Mouse (Mus musculus): ENCODE data around the gene Dgcr6. TPM values are rescaled to one million over a fixed set of nuclear protein-coding genes. Genes with fewer than 3 reads are reported as not detected.

The Dgcr6 gene
- total RNA-seq, 1 experiment from 2014 or later, result 5.1 TPM

DNA sequence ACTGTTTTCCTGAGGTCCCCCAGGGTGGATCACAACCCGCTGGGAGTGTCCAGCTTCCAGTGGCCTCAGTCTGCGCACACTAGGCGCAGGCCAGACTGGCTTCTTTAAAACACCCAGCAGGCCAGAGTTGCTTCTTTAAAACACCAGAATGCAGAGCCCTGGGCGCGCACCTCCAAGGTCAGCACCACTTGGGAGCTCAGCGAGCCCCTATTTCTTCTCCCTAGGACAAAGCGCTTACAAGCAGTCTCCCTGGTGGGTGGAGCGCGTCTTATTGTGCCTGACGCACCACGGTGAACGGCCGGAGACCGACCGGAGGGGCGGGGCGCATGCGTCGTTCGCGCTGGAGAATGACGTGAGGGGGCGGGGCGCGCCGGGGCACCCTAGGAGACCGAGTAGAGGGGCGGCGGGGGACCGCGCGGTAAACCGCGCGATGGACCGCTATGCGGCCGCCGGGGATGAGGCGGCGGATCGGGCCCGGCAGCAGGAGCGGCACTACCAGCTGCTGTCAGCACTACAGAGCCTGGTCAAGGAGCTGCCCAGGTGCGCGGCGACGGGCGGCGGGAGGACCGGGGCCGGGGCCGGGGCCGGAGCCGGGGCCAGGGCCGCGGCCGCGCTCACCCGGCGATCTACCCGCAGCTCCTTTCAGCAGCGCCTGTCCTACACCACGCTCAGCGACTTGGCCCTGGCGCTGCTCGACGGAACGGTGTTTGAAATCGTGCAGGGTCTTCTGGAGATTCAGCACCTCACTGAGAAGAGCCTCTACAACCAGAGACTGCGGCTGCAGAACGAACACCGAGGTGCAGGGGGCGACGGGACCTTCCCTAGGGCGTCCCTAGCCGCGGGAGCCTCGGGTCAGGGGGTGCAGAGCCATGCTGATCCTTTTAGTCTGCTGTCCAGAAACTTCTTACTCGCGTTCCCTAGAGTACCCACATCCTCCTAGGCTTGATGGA, 13.7 kb downstream of the Dgcr6 start:
- peak; percentile 85 for ATAC-seq (ENCODE audit: extremely low read depth, insufficient number of reproducible peaks, low FRiP score, poor library complexity, severe bottlenecking)

DNA sequence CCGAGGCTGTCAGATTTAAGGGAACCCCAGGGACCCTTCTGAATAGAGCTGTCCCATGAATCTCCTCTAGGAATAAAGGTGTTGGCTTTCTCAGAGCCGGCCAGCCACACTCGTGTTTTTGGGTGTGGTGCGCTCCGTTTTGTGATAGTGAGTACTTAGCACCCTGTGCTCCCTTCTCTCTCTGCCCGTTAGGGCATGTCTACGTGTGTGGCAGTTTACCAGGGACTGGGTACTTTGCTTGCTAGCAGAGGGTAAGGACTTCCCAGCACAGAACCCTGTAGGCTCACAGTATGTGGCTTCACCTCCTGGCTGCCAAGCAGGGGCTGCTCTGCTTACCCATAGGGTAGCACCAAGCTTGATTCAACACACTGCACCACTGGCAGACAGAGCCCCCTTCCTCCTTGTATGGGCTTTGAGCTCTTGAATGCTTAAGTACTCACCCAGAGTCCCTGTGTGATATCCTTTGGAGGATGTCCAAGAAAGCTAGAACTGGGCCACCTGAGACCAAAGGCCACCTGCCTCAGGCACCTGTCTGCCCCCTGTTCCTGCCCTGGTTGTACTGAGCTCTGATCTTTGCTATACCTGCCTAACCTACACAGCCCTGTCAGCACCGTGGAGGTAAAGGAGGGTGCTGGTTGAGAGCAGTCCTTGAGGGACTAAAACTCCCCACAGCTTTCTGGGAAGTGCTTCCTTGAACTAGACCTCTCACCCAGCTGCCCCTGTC, 16.2 kb downstream of the Dgcr6 start:
- no peak for ATAC-seq (ENCODE audit: extremely low read depth, insufficient number of reproducible peaks, low FRiP score, poor library complexity, severe bottlenecking)

DNA sequence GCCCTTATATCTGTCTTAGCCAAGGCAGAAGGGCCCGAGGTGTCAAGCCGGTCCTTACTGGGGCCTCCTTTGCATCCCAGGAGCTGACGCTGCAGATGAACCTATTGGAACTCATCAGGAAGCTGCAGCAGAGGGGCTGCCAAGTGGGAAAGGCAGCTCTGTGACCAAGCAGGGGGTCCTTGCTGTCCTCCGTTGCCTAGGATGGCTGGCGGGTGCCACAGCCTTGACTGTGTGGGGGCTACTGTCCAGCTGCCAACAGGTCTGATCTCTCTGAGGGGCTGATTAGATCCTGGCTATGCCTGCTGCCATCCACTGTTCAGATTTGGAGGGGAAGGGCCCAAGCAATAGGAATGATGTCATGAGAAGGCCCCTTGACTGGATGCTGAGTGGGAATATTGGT, 18.1 kb downstream of the Dgcr6 start:
- no peak for ATAC-seq (ENCODE audit: extremely low read depth, insufficient number of reproducible peaks, low FRiP score, poor library complexity, severe bottlenecking)

DNA sequence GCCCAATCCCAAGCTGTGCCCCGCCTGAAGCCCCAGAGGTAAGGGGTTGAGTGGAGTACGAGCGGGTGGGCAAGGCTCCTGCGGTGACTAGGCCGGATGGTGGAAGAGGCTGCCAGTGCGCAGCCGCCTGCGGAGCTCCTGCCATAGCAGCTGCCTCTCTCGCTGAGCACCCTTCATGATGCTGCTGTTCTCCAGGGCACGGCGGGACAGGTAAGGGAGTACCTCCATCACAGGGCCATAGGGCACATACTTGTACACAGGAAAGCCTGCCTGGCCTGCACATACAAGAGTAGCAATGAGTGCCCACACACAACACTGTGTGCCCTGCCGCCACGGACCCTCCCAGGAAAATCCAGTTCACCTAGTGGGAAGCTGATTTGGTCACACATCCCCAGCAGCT, 19.4 kb downstream of the Dgcr6 start:
- ATAC-seq (ENCODE audit: extremely low read depth, insufficient number of reproducible peaks, low FRiP score, poor library complexity, severe bottlenecking), result no peak

DNA sequence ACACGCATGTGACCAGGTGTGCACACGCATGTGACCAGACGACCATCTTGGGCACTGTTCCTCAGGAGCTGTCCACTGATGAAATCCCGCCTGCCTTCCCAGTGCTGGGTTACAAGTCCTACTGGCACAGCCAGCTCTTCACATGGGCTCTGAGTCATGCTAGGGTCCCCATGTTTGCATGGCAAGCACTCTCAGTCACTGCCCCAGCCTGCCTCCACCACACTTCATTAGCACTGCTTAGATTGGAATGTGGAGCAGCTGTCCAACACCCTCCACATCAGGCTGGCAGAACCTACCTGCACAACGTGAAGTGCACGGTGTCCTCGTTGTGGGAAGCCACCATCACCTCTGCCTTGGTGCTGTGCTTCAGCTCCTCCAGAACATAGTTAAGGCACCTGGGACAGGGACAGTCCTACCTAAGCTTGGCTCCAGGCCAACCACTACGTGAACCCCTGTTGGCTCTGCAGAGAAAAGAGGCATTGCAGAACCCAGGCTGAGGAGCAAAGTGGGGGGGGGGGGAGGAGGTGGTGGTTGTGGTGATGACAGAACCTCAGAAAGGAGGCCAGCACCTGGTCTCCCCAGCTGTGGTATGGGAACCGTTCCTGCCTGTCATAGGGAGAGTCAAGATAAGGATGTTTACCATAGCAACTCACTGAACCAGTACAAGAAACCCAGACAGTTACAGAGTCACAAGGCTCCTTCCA, 20.8 kb downstream of the Dgcr6 start:
- no peak for ATAC-seq (ENCODE audit: extremely low read depth, insufficient number of reproducible peaks, low FRiP score, poor library complexity, severe bottlenecking)

DNA sequence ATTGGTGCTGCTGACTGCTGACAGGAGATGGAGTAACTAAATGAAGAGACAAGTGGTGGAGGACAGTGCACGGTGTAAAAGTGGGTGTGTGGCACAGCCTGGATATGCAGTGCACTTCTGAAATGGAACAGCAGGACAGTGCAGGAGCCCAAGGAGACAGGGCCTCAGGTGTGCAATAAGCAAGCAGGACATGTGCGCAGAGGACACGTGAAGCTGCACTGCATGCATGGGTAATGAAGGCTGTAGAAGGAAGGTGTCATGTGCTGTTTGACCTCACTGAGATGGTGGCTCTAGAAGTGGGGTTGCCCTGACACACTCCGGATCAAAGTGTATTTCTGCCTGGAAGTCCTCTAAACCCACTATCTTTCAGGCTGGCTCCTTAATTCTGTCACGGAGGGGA, 22.0 kb downstream of the Dgcr6 start:
- no peak for ATAC-seq (ENCODE audit: extremely low read depth, insufficient number of reproducible peaks, low FRiP score, poor library complexity, severe bottlenecking)

DNA sequence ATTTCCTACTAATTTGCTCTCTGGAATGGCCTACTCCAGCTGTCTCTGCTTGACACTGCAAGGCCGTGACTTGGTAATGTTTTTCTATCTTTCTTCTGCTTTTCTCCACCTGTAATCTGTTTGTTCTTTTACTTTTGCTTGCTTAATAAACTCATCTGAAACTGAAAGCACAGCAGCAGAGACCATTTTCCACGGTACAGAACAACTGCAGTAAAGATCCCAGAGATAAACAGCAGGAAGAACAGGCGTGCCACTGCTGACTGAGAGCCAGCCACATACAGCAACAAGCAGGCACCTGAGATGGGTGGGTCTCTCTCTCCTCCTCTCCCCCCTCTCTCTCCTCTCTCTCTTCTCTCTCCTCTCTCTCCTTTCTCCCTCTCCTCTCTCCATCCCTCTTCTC, 22.5 kb downstream of the Dgcr6 start:
- ATAC-seq (ENCODE audit: extremely low read depth, insufficient number of reproducible peaks, low FRiP score, poor library complexity, severe bottlenecking), result no peak

DNA sequence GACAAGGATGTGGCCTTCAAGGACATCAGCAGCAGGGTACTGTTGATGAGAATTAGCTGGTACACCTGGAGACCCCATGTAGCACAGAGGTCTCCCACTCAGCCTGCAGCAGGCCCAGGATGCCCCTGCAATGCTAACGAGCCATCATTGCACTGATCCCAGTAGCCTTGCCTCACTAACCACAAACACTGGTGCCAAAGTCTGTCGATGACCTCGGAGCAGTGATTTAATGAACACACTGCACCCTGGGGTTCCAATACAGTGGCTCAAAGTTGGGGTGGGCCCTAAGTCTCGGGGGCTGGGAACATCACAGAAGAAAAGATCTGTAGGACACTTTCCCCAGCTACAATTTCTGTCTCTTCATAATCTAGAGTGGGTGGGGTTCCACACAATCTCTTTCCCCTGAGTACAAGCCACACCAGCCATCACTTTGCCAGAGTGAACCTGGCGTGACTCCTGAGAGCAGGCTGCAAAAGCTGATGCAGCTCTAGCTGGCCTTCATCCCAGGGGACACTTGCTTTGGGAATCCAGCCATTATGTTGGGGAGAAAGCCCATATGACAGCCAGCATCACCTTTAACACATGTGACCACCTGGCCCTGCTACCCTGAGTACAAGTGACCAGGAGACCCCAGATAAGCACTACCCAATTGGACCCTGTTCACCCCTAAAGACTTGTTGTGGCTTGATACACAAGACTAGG, 25.8 kb downstream of the Dgcr6 start:
- ATAC-seq (ENCODE audit: extremely low read depth, insufficient number of reproducible peaks, low FRiP score, poor library complexity, severe bottlenecking), result no peak

DNA sequence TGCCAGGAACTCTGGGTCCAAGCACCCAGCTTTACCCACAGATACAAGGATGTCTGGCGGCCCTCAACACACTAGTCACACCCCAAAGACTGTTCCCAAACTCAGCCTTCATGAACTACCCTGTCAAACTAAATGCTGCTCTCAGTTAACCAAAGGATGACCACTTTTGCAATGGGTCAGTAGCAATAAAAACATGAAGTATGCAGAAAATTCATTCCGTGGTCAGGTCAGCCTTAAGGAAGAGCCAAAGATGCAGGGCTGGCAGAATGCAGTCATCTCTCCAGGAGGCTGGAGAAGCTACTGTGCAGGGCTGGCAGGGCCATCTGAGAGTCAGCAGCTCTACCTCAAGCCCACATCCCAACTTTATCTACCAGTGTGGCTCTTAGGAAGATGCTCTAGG, 26.6 kb downstream of the Dgcr6 start:
- ATAC-seq (ENCODE audit: extremely low read depth, insufficient number of reproducible peaks, low FRiP score, poor library complexity, severe bottlenecking), result no peak

DNA sequence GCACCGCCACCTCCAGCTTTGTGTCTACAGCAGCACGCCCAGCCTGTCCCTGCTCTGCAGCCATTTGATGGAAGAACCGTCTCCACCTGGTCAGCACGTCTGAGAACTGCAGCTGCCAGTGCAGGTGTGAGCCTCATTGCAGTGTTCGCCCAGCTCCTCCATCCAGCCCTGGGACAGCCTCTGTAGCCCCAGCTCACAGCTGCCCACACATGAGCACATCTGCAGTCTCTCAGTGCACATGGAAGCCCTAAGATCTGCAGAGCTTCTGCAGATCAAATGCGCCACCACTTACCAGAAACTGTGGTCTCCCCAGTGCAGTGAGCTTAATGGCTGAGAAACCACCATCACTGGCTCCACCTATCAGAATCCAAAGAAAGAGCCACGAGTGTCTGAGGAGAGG, 27.5 kb downstream of the Dgcr6 start:
- ATAC-seq (ENCODE audit: extremely low read depth, insufficient number of reproducible peaks, low FRiP score, poor library complexity, severe bottlenecking), result no peak

DNA sequence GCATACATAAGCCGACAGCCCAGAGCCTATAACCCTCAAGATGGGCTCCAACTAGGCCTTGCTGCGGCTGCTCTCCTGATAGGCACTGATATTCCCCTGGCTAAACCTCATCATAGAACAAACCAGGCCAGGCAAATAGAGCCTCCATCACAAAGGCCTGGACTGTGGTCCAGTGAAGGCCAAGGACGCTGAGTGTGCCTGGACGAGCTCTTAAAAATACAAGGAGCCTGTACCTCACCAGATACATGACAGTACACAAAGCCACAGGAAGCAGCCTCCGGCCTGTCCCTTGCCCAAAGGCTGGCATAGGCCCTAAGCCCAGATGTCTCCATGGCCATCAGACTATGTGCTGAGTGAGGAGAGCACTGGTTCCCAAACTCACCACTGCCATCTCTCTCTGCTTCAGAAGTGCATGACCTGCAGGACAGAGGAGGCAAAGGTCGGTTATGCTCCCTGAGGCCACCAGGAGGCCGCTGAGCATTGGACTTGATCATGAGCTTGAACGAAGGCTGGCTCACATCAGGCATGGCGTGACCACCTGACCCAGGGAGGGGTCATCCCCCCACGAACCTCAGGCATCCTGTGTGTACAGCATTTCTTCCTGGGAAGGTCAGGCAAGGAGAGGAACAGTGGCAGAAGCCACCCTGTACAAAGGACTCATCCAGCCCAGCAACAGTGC, 28.6 kb downstream of the Dgcr6 start:
- ATAC-seq (ENCODE audit: extremely low read depth, insufficient number of reproducible peaks, low FRiP score, poor library complexity, severe bottlenecking), result no peak

DNA sequence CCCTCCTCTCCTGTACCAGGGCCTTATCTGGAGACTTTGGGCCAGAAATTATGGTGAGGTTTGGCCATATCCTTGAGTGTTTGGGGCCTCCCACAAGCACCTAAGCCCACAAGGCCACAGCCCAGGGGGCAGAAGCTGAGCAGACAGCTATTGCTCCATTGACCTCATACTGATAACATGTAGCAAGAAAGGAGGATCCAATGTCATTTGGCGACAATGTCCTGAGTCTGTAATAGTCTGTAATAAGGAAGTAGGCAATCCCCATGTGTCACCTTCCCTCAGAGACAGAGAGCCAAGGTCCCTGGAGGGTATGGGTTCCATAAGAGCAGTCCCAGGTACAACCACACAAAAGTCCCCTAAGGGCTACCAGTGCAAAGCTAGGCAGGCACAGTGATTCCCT, 29.6 kb downstream of the Dgcr6 start:
- no peak for ATAC-seq (ENCODE audit: extremely low read depth, insufficient number of reproducible peaks, low FRiP score, poor library complexity, severe bottlenecking)

DNA sequence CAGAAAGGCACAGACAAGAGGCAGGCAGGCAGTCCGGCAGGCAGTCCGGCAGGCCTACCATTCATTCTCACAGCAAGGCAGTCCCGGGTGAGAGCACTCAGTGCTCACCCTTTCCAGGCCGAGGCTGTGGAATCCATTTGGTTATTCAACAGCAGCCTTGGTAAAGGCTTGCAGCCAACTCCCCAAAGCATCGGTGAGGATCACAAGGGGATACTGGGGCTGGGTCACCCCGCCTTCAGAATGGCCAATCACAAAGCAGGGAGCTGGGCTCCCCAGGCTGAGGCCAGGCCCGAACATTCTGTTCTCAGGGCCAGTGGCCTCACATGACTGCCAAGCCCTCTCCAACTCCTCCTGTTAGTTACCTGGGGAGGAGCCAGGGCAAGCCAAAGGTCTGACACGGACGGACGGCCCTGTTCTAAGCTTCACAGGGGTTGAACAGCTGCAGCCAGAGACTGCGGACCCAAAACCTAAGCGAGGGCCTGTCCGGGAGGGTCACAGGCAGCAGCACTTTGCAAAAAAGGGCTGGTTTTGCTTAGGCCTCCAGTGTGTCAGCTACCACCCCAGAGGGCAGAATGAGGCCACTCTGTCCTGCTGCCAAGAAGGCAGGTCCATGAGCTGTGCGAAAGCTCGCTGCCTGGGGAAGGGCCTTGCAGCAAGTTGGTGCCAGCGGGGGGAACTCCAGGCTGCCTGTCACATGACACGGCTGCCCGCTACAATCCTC, 30.7 kb downstream of the Dgcr6 start:
- no peak for ATAC-seq (ENCODE audit: extremely low read depth, insufficient number of reproducible peaks, low FRiP score, poor library complexity, severe bottlenecking)

DNA sequence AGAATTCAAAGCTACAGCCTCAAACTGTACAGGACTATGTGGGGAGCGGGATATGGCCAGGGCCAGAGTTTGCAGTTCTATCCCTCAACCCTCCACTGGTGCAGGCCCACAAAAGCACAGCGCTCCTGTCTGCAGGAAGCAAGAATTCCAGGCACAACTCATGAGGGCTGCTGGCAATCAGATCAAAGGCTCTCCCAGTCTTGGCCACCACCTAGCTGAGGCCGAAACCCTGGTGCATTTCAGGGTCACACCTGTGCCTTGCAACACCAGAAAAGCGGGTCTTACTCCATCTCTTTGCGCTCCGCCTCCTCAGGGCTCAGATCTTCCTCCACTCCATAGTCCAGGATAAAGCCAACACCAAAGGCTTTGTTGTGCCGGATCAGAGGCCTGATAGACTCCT, 31.6 kb downstream of the Dgcr6 start:
- no peak for ATAC-seq (ENCODE audit: extremely low read depth, insufficient number of reproducible peaks, low FRiP score, poor library complexity, severe bottlenecking)

DNA sequence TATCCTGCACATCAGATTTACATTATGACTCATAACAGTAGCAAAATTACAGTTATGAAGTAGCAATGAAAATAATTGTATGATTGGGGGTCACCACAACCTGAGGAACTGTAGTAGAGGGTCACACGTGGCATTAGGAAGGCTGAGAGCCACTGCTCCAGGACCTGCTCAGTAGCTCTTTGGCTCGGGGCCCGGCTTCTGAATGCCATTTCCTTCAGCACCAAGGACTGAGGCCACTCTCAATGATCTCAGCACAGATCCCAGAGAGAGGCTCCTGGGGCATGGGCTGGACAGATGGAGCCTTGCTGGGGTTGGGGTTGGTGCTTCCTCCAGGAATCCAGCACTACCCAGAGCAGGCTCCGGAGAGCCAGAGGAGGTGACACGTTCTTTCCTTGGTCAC, 34.4 kb downstream of the Dgcr6 start:
- ATAC-seq (ENCODE audit: extremely low read depth, insufficient number of reproducible peaks, low FRiP score, poor library complexity, severe bottlenecking), result no peak

DNA sequence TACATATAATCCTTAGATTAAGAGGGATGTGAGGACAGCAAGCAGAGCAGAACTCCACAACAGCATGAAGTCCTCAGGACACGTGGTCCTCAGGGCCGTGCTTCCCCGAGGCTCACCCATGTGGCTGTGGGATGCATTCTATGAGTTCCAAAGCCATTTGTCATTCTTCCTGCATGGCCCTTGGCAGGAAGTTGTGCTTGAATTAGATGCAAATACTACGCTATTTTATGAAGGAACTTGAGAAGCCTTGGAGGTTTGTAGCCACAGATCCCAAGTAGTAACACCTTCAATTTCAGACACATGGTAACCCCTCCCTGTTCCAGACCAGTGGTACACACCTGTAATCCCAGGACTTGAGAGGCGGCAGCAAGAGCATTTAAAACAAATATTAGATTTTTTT, 43.7 kb downstream of the Dgcr6 start:
- ATAC-seq (ENCODE audit: extremely low read depth, insufficient number of reproducible peaks, low FRiP score, poor library complexity, severe bottlenecking), result no peak

DNA sequence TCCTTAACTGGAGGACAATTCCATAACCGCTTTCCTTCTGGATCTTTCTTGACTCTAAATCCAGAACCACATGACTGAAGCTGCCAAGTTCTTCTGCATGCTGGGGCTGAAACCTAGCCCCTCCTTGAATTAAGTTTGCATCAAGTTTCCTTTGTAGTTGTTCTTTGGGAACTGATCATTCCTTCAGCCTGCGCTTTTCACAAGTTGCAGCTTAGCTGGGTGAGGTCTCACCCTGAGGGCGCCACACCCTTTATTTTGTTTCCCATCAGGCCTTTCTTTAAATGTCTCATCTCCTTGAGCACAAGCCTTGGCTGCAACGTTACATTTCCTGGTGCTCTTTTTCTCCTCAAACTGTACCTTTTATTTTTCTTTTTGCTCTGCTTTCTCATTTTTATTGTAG, 50.2 kb downstream of the Dgcr6 start:
- ATAC-seq (ENCODE audit: extremely low read depth, insufficient number of reproducible peaks, low FRiP score, poor library complexity, severe bottlenecking), result no peak

DNA sequence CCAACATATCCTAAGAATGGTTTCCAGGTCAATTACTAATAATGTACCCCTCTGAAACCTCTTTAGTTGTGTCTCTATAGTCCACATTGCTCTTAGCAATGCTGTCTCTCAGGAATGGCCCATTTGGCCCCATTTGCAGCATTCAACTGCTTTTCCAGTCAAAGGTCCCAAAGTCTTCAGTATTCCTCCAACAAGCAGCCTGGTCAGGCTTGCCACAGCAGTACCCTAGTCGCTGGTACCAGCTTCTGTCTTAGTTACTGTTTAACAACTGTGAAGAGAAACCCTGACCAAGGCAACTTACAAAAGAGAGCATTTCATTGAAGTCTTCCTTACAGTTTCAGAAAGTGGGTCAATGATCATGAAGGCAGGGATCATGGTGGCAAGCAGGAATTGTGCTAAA, 50.7 kb downstream of the Dgcr6 start:
- ATAC-seq (ENCODE audit: extremely low read depth, insufficient number of reproducible peaks, low FRiP score, poor library complexity, severe bottlenecking), result no peak
